Mouse (Mus musculus): ENCODE measurements around the gene Ssh2.
"Not testable (repeated sequence)": the region's sequence is repeated elsewhere in the genome, so short reads cannot be mapped to it uniquely, and the experiment has no call there.

Gene Ssh2

GRCm38 (mm10) chr11:77349698-77350097 lies 133.6 kb downstream of the Ssh2 start:
- DNase-seq = no peak

- DNase-seq = no peak
Measured at GRCm38 (mm10) chr11:77355055-77355454, 139.0 kb downstream of the Ssh2 start.

- no peak for DNase-seq
Measured at GRCm38 (mm10) chr11:77357839-77358238, 141.8 kb downstream of the Ssh2 start.

- no peak for DNase-seq
Measured at GRCm38 (mm10) chr11:77363476-77363875, 147.4 kb downstream of the Ssh2 start.

GRCm38 (mm10) chr11:77364376-77364775 lies 148.3 kb downstream of the Ssh2 start:
- DNase-seq = no peak

GRCm38 (mm10) chr11:77365706-77366386 lies 149.8 kb downstream of the Ssh2 start:
- DNase-seq = no peak

GRCm38 (mm10) chr11:77367541-77368270 lies 151.6 kb downstream of the Ssh2 start:
- DNase-seq = no peak

- no peak for DNase-seq
Measured at GRCm38 (mm10) chr11:77369188-77369840, 153.2 kb downstream of the Ssh2 start.

DNA sequence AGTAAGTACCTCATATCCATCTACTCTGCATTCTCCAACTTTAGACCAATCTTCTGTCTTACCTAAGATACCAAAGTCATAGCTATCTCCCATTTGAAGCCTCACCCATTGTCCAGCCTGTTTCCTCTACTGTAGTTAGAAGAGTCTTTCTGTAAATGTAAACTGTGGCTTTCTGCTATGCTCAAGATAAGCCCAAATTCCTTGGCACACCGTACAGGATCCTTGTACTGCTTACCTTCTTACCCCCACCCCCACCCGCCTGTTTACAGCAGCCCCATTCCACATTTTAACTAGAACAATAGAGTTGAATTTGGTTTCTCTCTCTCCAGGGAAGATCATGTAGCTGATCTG lies 153.7 kb downstream of the Ssh2 start:
- no peak for DNase-seq

GRCm38 (mm10) chr11:77371088-77371487 lies 155.0 kb downstream of the Ssh2 start:
- DNase-seq = no peak

GRCm38 (mm10) chr11:77371696-77372095 lies 155.6 kb downstream of the Ssh2 start:
- DNase-seq = no peak

DNA sequence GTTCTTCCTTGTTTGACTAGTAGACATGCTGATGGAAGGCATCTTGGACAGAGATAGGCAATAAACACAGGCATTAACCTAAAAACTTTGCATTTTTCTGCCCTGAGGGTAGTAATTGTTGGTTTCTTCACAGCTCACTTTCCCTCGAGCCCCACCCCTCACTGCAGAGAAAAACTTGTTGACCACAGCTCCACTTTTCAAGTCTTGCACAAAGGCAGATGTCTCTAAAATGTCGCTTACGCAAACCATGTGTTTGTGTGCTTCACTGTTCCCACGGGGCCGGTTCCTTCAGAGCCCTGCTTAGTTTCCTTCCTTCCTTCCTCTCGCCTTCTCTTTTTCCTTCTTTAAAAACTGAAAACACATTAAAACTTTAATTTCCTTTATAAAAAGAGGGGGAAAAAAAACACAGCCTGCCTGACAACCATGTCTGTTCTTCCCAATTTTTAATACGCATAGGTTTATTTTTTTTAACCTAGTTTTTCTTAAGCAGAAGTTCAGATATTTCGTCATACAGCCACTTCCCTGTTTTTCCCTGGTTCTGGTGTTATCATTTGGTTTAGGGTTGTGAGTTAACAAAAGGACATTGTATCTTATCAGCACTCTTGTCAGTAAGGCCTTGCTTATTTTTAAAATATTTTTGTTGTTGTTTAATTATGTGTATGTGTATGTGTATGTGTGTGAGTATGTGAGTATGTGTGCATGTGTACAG lies 156.3 kb downstream of the Ssh2 start:
- peak; percentile 44 to 56 for DNase-seq

- DNase-seq = no peak
Measured at GRCm38 (mm10) chr11:77378622-77379021, 162.5 kb downstream of the Ssh2 start.

DNA sequence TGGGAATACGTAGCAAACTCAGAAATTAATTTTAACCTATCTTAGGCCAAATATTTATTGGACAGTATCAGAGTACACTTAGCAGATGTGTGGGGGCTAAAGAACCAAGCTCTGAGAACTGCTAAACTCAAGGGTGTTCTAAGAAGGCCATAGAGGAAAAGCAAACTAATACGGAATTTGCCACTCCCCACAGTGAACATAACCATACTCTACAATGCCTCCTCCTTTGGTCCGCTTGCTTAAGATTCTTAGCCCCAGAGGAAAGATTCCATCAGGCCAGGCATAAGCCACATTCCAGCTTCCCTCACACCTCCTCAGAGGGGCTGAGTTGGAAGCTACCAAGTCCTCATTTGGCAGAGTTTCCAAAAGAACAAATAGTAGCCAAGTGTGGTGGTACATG lies 165.1 kb downstream of the Ssh2 start:
- no peak for DNase-seq

- DNase-seq = no peak
Measured at GRCm38 (mm10) chr11:77384151-77384550, 168.1 kb downstream of the Ssh2 start.

DNA sequence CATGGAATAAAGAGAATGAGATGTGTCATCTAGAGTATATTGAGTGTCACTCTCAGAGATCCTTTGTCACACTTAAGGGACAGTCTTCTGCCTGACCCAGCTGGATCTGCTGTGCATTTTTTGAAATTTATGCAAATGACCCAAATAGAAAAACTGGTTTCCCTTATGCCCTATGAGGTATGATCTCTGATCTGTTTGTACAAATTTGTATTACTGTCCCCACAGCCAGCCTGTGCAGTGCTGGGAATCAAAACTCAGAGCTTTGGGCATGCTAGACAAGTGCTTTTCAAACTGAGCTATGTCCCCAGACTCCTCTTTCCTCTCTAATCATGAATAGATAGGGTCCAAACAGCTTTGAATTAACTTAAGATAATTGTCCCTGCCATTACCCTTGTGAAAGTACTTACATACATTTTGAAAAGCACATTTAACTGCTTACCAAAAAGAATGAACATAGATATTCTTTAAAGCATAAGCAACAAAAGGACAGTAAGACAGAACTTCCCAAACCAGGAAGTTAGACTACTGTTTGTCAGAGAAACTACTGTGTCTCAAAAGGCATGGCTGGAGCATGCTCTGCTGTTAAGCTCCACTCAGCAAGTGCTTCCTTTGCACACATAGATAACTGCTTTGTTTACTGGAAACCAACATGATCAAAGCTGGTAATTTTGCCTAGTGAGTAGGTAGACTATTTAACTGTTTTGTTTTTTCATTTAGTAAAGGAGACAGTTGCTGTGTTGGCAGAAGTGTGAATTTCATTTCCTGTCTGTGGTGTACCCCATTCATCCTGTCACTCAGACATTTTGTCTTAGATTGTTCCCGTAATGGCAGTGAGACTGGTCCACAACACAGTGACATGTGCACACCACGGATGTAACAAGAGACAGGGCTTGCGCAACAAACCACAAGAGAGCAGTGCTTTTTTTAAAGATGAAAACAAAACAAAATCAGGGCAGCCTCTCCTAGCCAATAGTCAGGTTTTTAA lies 169.9 kb downstream of the Ssh2 start:
- DNase-seq = peak; percentile 32 to 54

- not testable (repeated sequence) for DNase-seq
Measured at GRCm38 (mm10) chr11:77388197-77388596, 172.1 kb downstream of the Ssh2 start.

GRCm38 (mm10) chr11:77395539-77395938 lies 179.5 kb downstream of the Ssh2 start:
- no peak for DNase-seq

- DNase-seq = no peak
Measured at GRCm38 (mm10) chr11:77402508-77402907, 186.4 kb downstream of the Ssh2 start.

DNA sequence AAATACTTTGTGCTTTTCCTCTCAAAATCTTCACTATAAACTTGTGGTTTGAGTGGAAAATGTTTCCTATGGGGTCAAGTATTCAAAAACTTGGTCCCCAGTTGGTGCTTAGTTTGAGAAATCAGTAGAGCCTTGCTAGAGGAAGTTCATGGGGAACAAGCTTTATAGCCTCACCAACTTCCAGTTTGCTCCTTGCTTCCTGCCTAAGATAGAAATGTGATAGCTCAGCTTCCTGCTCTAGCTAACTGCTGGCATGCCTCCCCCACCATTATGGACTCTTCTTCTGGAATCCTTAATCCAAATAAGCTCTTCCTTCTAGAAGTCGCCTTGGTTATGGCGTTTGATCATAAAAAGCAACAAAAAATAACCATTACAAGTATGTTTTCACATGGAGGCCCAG lies 190.2 kb downstream of the Ssh2 start:
- DNase-seq = no peak

- DNase-seq = peak in 1 of 2 experiments; percentile 11
Measured at GRCm38 (mm10) chr11:77409879-77410278, 193.8 kb downstream of the Ssh2 start.

DNA sequence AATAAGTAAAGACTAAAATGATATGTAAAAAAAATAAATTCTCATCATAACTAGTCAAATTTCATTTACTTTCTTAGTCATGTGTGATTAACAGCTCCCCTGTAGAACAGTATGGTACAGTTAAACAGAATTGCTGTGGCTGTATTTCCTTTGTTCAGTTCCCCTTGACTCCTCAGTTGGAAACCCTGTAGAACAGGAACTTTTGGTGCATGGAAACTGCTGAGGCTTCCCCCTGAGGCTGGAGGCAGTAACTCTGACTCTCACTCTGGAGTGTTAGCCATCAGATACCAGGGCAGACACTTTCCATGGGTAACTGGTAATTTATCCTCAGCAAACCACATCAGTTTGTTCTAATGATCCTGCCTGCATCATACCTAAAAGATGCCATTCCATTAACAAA lies 195.2 kb downstream of the Ssh2 start:
- DNase-seq = no peak
